Mouse (Mus musculus): ENCODE measurements around the gene Mrpl11. TPM values are rescaled to one million over a fixed set of nuclear protein-coding genes. Genes with fewer than 3 reads are reported as not detected.

Gene Mrpl11
- polyA plus RNA-seq (2014; fragmentation: Nextera tagmentation; extraction: Ambion mirVana) = 117 and 122 TPM in 2 replicates

DNA sequence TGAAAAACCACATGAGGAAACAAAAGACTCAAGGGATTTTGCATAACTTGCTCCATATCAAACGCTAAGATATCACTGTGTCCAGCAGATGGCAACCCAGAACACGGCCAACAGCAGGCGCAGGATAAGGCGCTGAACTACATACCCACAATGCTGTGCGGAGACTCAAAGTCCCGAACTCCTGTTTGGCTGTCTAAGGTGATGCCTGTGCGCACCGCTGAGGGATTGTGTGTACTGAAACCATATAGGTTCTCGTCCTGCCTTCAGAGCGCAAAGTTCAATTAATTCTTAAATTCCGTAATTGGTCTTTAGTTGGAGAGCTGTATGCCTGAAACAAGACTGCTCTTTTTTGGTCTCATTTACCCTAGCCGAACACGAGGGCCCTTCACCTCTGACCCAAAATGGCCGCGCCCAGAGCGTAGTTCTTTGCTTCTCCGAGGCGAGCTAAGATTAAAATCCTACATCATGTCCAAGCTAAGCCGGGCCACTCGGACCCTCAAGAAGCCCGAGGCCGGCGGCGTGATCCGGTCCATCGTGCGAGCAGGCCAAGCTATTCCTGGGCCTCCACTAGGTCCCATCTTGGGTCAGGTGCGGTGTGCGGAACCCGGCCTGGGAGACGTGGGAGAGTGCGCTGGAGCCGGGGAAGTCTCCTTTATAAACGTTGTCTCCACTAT is at the start of gene Mrpl11:
Gene Mrpl11, plus strand, starts transcription at position 220 of the 674 bp plus-strand sequence.
- ATAC-seq (ENCODE audit: low FRiP score, low TSS enrichment) = peak; percentile 95
- Histone ChIP-seq H3K9me3 (ENCODE audit: control insufficient read depth, low read length) (no peaks in the 10 kb centered on the region), H3K4me2 (ENCODE audit: low read length) (peak within 1 kb of the TSS; percentile 73), H3K4me1 (ENCODE audit: control insufficient read depth, insufficient read depth, low read length) (peaks cover 6% of the 10 kb centered on the region; the same call in 1 of the 2 replicates), H3K27me3 (ENCODE audit: control insufficient read depth, insufficient read depth, low read length) (no peaks in the 10 kb centered on the region), H3K36me3 (ENCODE audit: control insufficient read depth, insufficient read depth, low read length) (peaks cover 24% of the 10 kb centered on the region), H3K9ac (replicated peaks; ENCODE audit: low read length) (peak within 1 kb of the TSS; percentile 84), H3K27ac (replicated peaks; ENCODE audit: low read depth, low read length) (peak within 1 kb of the TSS; percentile 85), H3K4me3 (replicated peaks; ENCODE audit: low read depth, low read length) (peak within 1 kb of the TSS; percentile 84)
- under 1% methylated on average over 34 of the region's 34 CpGs for WGBS
- peak; percentile 97 for DNase-seq

DNA sequence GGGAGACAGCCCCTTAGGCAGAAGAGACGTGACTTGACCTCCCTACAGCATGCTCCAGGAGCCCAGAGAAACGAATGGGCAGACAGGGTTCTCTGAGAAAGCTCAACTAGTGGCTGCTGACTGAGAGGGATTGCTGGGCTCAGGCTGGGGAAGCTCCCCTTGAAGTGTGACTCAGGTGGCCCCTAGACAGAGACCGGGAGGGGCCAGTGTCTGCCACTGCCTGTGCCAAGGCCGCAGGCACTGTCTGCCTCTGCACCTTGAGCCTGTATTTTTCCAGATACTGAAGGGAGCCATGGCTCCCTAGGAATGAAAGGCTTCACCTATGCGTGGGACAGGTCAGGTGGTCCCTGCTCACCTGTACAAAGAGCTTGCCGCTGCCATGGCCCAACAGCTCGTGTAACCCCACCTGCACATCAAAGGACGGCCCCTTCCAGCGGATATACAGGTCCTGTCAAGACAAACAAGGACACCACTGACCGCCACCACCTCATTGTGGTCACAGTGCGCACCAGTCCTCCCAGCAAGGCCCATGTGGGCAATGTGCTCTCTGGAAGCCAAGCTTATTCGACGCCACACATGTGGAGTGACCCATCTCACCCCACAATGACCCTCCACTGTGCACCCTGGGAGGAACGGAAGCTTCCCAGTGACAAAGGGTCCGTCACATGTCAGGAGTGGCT is 45.9 kb upstream of the Mrpl11 start:
- H3K4me3 ChIP-seq (replicated peaks; ENCODE audit: low read depth, low read length) = no peak overlapping the region
- ATAC-seq (ENCODE audit: low FRiP score, low TSS enrichment) (no peak), DNase-seq (no peak)
- WGBS = 93% methylated on average over 15 of the region's 15 CpGs
- H3K27ac ChIP-seq (replicated peaks; ENCODE audit: low read depth, low read length) = no peak overlapping the region
- H3K27me3 ChIP-seq (ENCODE audit: control insufficient read depth, insufficient read depth, low read length) = no peaks in the 10 kb centered on the region
- H3K4me1 ChIP-seq (ENCODE audit: control insufficient read depth, insufficient read depth, low read length) = no peaks in the 10 kb centered on the region
- H3K9ac ChIP-seq (replicated peaks; ENCODE audit: low read length) = no peak overlapping the region
- no peaks in the 10 kb centered on the region for H3K9me3 ChIP-seq (ENCODE audit: control insufficient read depth, low read length)
- H3K4me2 ChIP-seq (ENCODE audit: low read length) = no peak overlapping the region
- H3K36me3 ChIP-seq (ENCODE audit: control insufficient read depth, insufficient read depth, low read length) = peaks cover 98% of the 10 kb centered on the region

DNA sequence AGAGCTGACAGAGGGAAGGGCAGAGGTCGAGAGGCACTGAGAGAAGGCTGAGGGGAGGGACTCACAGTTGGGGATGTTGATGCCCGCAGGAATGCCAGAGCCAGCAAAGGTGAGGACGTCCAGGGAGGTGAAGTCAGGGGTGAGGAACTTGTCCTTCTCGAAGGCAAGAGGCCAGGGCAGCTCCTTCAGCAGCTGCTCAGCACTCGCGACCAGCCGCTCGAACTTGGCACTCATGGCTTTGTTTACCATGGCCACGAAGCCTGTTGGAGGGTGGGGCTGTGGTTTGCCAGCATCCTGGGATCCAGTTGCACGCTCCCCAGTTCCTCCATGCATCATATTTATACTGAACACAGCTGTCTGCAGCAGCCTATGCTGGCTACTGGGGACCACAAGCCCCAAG is 45.1 kb upstream of the Mrpl11 start:
- ATAC-seq (ENCODE audit: low FRiP score, low TSS enrichment) = no peak
- 86% methylated on average over 10 of the region's 10 CpGs for WGBS
- H3K36me3 ChIP-seq (ENCODE audit: control insufficient read depth, insufficient read depth, low read length) = peaks cover 98% of the 10 kb centered on the region

DNA sequence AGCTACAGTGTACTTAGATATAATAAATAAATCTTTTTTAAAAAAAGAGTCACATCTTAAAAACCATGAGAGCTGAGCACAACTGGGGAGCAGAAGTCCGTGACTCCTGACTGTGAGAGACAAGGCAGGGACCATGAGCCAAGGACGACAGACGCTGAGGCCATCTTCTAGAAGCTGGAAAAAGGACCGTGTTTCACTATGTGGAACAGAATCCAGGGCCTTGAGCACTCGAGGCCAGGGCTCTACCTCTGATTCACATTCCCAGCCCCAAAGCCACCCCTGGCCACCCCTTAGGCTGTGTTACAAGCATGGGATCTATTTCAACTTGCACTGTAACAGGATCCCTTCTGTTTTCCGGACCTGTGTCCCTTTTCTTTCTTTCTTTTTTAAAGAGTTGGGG is 42.3 kb upstream of the Mrpl11 start:
- ATAC-seq (ENCODE audit: low FRiP score, low TSS enrichment) = no peak
- no peak overlapping the region for H3K9ac ChIP-seq (replicated peaks; ENCODE audit: low read length)
- no peak overlapping the region for H3K27ac ChIP-seq (replicated peaks; ENCODE audit: low read depth, low read length)
- H3K4me3 ChIP-seq (replicated peaks; ENCODE audit: low read depth, low read length) = no peak overlapping the region
- WGBS = 88% methylated on average over 6 of the region's 6 CpGs
- H3K4me2 ChIP-seq (ENCODE audit: low read length) = no peak overlapping the region
- no peaks in the 10 kb centered on the region for H3K4me1 ChIP-seq (ENCODE audit: control insufficient read depth, insufficient read depth, low read length)
- no peaks in the 10 kb centered on the region for H3K27me3 ChIP-seq (ENCODE audit: control insufficient read depth, insufficient read depth, low read length)
- peaks cover 96% of the 10 kb centered on the region for H3K36me3 ChIP-seq (ENCODE audit: control insufficient read depth, insufficient read depth, low read length)
- DNase-seq = no peak
- no peaks in the 10 kb centered on the region for H3K9me3 ChIP-seq (ENCODE audit: control insufficient read depth, low read length)

More for the DNA sequence above, 45.1 kb upstream of the Mrpl11 start:
- no peak overlapping the region for H3K4me2 ChIP-seq (ENCODE audit: low read length)
- no peaks in the 10 kb centered on the region for H3K27me3 ChIP-seq (ENCODE audit: control insufficient read depth, insufficient read depth, low read length)
- no peaks in the 10 kb centered on the region for H3K4me1 ChIP-seq (ENCODE audit: control insufficient read depth, insufficient read depth, low read length)
- H3K27ac ChIP-seq (replicated peaks; ENCODE audit: low read depth, low read length) = no peak overlapping the region
- H3K9me3 ChIP-seq (ENCODE audit: control insufficient read depth, low read length) = no peaks in the 10 kb centered on the region
- H3K9ac ChIP-seq (replicated peaks; ENCODE audit: low read length) = no peak overlapping the region
- no peak for DNase-seq
- H3K4me3 ChIP-seq (replicated peaks; ENCODE audit: low read depth, low read length) = no peak overlapping the region

DNA sequence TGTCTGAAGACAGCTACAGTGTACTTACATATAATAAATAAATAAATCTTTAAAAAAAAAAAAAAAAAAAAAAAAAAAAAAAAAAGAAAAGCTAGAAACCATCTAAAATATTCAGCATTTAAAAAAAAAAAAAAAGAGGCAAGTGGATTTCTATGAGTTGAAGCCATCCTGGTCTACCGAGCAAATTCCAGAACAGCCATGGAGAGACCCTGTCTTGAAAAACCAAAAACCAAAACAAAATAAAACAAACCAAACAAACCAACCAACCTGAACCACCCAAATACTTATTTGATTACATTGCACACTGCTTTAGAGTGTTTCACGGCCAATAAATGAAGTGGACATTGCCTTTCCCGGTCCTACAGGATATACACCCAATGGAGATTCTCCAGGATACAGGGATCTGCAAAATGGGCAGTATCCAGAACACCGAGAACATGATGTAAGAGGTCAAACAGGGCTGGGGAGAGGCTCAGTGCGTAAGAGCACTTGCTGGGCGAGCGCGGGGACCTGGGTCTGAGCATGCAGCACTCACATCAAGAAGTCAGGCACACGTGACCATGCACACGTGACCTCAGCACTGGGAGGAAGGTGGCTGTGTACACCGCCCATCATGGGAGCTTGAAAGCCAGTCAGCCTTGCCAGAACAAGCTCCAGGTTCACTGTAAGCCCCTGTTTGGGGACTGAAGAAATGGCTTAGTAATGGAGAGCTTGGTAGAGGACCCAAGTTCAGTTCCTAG is 36.7 kb upstream of the Mrpl11 start:
- Histone ChIP-seq H3K27me3 (ENCODE audit: control insufficient read depth, insufficient read depth, low read length) (no peaks in the 10 kb centered on the region), H3K36me3 (ENCODE audit: control insufficient read depth, insufficient read depth, low read length) (peaks cover 58% of the 10 kb centered on the region), H3K4me1 (ENCODE audit: control insufficient read depth, insufficient read depth, low read length) (peaks cover 19% of the 10 kb centered on the region), H3K4me3 (replicated peaks; ENCODE audit: low read depth, low read length) (no peak overlapping the region), H3K27ac (replicated peaks; ENCODE audit: low read depth, low read length) (no peak overlapping the region), H3K9me3 (ENCODE audit: control insufficient read depth, low read length) (no peaks in the 10 kb centered on the region), H3K9ac (replicated peaks; ENCODE audit: low read length) (no peak overlapping the region), H3K4me2 (ENCODE audit: low read length) (no peak overlapping the region)
- WGBS = 96% methylated on average over 11 of the region's 11 CpGs
- ATAC-seq (ENCODE audit: low FRiP score, low TSS enrichment) = no peak
- no peak for DNase-seq

DNA sequence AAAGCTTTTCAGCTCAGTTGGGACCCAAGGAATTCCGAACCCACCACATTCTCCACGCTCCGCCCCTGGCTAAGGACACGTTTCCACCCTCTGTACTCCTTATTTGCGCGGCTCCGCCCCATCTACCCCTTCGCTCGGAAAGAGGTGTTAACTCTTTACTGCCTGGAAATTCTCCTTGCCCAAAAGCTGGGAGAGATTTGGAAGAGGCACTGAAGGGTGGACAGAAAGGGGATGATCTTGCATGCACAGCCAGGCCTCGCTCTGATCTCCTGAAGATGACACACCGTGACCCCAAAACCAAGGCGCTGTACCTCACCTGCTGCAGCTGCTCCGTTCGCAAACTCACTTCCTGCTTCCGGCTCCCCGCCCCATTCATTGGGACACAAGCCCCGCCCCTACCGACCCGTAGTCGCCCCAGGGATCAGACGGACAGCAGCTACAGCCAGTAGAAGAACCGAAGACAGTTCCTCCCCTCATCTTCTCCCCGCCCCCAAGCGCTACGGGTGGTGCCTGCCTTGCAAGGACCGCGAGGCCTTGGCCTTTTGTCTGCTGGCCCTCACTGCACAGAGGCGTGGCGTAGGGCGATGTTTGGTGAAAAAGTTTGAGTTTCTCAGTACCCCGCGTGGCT is 33.9 kb upstream of the Mrpl11 start, which contains the start of gene Dpp3:
Gene Dpp3, minus strand, starts transcription at position 384 of the 628 bp plus-strand sequence.
- ATAC-seq (ENCODE audit: low FRiP score, low TSS enrichment) (peak; percentile 98), DNase-seq (peak; percentile 99)
- Histone ChIP-seq H3K9ac (replicated peaks; ENCODE audit: low read length) (peak within 1 kb of the TSS; percentile 66), H3K9me3 (ENCODE audit: control insufficient read depth, low read length) (no peaks in the 10 kb centered on the region), H3K4me3 (replicated peaks; ENCODE audit: low read depth, low read length) (peak within 1 kb of the TSS; percentile 48), H3K27me3 (ENCODE audit: control insufficient read depth, insufficient read depth, low read length) (no peaks in the 10 kb centered on the region), H3K27ac (replicated peaks; ENCODE audit: low read depth, low read length) (peak within 1 kb of the TSS; percentile 82), H3K4me1 (ENCODE audit: control insufficient read depth, insufficient read depth, low read length) (peaks cover 19% of the 10 kb centered on the region), H3K36me3 (ENCODE audit: control insufficient read depth, insufficient read depth, low read length) (peaks cover 44% of the 10 kb centered on the region), H3K4me2 (ENCODE audit: low read length) (peak within 1 kb of the TSS; percentile 85)
- under 1% methylated on average over 32 of the region's 32 CpGs for WGBS

DNA sequence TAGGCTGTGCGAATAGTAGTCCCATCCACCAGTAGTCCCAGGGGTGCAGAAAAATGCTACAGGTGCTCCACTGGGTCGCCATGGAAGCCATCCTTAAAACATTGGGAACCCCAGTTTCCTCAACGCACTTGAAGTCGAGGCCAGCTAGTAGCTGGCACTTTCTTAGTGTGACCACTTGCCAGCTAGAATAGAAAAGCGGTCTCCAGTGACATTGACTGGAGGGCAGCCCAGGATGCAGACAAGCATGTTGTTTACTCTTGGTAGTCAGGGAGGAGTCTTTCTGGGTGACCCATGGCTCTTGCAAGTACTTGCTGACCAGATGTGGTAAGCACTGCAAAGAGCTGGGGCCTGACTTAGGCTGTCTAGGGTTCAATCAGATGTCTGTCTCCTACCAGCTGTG is 33.2 kb upstream of the Mrpl11 start:
- 56% methylated on average over 5 of the region's 5 CpGs for WGBS
- Histone ChIP-seq H3K4me1 (ENCODE audit: control insufficient read depth, insufficient read depth, low read length) (peaks cover 19% of the 10 kb centered on the region), H3K9me3 (ENCODE audit: control insufficient read depth, low read length) (no peaks in the 10 kb centered on the region), H3K27me3 (ENCODE audit: control insufficient read depth, insufficient read depth, low read length) (no peaks in the 10 kb centered on the region), H3K36me3 (ENCODE audit: control insufficient read depth, insufficient read depth, low read length) (peaks cover 41% of the 10 kb centered on the region), H3K27ac (replicated peaks; ENCODE audit: low read depth, low read length) (peak overlapping the region; percentile 82), H3K4me2 (ENCODE audit: low read length) (peak overlapping the region; percentile 85), H3K9ac (replicated peaks; ENCODE audit: low read length) (peak overlapping the region; percentile 66), H3K4me3 (replicated peaks; ENCODE audit: low read depth, low read length) (peak overlapping the region; percentile 48)
- DNase-seq = no peak
- peak; percentile 12; the same call in 1 of the 2 replicates for ATAC-seq (ENCODE audit: low FRiP score, low TSS enrichment)

DNA sequence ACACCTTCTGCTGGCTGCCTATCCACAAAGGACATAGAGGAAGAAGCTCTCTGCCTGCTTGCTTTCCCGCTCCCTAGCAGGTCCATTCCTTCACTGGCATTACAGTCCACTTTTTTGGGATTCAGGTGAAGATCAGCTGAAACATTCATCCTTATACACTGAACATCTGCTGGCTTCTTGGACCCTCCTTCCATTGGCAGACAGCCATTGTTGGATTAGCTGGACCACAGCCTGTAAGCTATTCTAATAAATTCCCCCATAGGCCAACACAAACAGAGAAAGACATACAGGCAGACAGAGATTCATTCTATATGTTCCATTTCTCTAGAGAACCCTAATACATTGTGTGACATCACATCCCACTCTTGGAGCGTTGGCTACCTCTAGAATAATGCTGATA is 25.1 kb upstream of the Mrpl11 start:
- H3K4me2 ChIP-seq (ENCODE audit: low read length) = no peak overlapping the region
- H3K4me3 ChIP-seq (replicated peaks; ENCODE audit: low read depth, low read length) = no peak overlapping the region
- ATAC-seq (ENCODE audit: low FRiP score, low TSS enrichment) = no peak
- WGBS = 86% methylated on average over 2 of the region's 2 CpGs
- H3K27ac ChIP-seq (replicated peaks; ENCODE audit: low read depth, low read length) = no peak overlapping the region
- H3K36me3 ChIP-seq (ENCODE audit: control insufficient read depth, insufficient read depth, low read length) = peaks cover 33% of the 10 kb centered on the region
- no peaks in the 10 kb centered on the region for H3K9me3 ChIP-seq (ENCODE audit: control insufficient read depth, low read length)
- no peak overlapping the region for H3K9ac ChIP-seq (replicated peaks; ENCODE audit: low read length)
- peaks cover 5% of the 10 kb centered on the region for H3K4me1 ChIP-seq (ENCODE audit: control insufficient read depth, insufficient read depth, low read length)
- 0 out of 2 replicates have a peak, but pooled peaks cover 6% of the 10 kb centered on the region for H3K27me3 ChIP-seq (ENCODE audit: control insufficient read depth, insufficient read depth, low read length)
- no peak for DNase-seq
